Mouse (Mus musculus): ENCODE results near the gene Wdr83os. TPM values are rescaled to one million over a fixed set of nuclear protein-coding genes. Genes with fewer than 3 reads are reported as not detected.
"Not testable (repeated sequence)": the region's sequence is repeated elsewhere in the genome, so short reads cannot be mapped to it uniquely, and the experiment has no call there.

The Wdr83os gene
- total RNA-seq, 2 experiments from 2014 or later = 57.7 to 69.0 TPM

DNA sequence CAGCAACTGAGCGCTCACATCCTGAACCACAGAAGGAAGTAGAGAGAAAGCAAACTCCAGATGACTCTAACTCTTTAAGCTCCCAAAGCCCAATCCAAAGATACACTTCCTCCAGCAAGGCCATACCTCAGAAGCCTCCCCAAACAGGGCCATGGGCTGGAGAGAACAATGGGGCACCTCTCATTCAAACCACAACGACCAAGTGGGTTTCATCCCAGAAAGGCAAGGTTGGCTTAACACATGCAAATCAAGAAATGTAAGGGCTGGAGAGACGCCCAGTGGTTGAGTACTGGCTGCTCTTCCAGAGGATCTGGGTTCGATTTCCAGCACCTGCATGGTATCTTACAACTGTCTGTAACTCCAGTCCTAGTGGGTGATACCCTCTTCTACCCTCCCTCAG, 35.0 kb downstream of the Wdr83os start:
- DNase-seq (ENCODE audit: extremely low spot score in 1 of 2, low spot score in 1 of 2) = no peak

DNA sequence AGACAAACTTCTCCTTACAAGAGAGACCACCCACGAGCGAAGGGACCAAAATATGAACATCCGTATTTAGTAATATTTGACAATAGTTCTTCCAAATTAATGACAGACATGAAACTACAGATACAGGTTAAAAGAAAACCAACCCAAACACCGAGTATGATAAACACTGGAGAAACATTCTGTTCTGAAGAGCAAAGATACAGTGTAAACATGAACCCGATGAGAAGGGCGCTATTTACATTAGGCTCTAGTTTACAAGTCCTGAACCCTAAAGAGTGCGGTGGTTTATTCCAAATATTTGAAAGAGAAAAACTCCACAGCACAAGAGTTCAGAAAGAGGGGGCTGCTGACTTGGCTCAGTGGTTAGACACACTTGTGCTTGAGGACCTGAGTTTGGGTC, 36.4 kb downstream of the Wdr83os start:
- no peak for DNase-seq (ENCODE audit: extremely low spot score in 1 of 2, low spot score in 1 of 2)

DNA sequence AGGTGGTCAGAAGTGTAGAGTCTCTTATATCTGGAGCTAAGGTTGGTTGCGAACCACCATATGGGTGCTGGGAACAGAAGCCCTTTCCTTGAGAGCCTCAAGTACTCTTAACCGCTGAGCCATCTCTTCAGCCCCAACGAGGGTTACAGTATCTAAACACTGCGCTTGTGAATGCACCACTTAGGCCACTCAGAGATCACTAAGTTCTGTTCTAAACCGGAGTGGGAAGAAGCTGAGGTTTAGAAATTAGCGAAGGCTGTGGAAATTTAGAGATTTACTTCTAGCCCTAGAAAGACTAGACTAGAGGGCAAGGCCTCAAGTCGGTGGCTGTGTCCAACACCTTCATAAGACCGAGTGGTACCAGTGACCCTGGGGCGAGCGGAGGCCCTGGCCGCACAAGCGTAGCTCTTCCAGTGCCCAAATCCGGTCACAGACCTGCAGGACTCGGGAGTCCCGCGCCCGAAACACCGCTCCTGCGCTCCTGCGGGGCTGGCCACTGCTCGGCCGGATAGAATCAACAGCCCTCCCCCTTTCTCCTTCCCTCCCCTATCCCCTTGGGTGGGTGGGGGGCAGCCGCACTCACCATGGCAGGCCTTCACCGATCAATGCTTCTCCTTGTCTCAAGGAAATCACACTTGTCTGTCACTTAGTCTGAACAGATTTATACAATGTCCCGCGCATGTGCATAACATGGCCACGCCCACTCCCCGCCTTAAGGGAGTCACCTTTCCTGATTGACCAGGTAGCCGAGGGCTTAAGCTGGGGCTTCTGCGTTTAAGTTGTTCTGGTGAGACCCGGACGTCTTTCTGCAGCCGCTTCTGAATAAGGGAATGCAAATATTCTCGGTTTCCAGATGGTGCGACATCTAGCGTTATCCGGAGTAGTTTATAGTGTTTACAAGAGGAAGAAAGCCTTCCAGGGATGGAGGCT, 38.8 kb downstream of the Wdr83os start:
- peak; percentile 56 to 71 for DNase-seq (ENCODE audit: extremely low spot score in 1 of 2, low spot score in 1 of 2)

DNA sequence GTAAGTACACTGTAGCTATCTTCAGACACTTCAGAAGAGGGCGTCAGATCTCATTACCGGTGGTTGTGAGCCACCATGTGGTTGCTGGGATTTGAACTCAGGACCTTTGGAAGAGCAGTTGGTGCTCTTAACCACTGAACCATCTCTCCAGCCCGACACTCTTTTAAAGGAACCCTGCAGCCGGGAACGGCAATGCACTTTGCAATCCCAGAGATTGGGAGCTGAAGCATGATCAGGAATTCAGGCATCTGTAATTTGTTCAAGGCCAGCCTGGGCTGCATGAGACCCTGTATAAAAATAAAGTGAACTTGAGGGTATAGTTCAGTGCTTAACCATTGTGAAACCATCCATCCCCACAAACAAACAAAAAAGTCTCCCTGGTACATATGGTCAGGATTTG, 39.7 kb downstream of the Wdr83os start:
- not testable (repeated sequence) for DNase-seq (ENCODE audit: extremely low spot score in 1 of 2, low spot score in 1 of 2)

DNA sequence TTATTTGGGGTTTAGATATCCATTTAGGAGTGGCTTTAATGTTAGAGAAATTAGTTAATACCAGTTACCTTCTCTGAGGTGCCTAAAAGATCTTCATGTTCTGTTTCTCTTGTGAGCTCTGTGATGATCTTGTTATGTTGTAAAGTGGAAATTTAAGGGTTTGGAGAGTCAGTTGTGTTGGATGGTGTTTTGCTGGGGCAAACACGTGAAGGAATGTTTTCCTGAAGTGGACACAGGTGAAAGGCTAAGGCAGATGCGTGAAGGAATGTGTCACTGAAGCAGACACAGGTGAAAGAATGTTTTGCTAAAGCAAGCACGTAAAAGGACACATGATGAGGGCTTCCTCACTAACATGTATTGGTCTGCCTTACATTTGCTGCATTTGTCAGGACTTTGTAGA, 42.5 kb downstream of the Wdr83os start, which contains the start of gene Zfp791:
Gene Zfp791 (minus strand): TSS at position 101 of the 400 bp plus-strand sequence.
- no peak for DNase-seq (ENCODE audit: extremely low spot score in 1 of 2, low spot score in 1 of 2)

DNA sequence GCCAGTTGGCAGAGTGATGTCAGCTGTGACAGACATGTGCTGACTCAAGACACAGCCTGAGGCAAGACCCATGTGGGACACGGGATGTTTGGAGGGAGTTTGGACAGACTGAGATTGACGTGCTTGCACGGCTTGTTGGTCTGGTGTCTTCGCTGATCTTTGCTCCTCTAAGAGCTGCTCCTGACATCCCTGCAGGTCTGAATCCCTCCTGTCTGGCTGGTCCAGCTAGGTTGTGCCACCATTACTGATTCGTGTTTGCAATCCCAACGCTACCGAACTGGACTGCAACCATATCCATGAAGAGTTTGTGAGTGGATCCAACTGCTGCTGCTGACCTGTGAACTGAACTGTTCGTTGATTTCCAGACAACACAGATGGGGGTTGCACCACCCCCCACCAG, 43.2 kb downstream of the Wdr83os start:
- DNase-seq (ENCODE audit: extremely low spot score in 1 of 2, low spot score in 1 of 2) = no peak

Small RNAs within 50 kb of the gene (microRNA-seq; reads per million reads assigned to microRNA genes)
- 0 to 0.20 reads per million in 2 experiments for gene Gm23388
- gene Mir7070 = 4.8 to 7.4 reads per million in 2 experiments

Other genes starting within 250 kb of the Wdr83os start
- gene Gadd45gip1, start 249.2 kb upstream of the Wdr83os start, total RNA-seq (2021) = 10 to 100 TPM; 23.7 to 27.3 TPM
- 10 to 100 TPM; 67.0 to 69.7 TPM for gene Rad23a, start 240.1 kb upstream of the Wdr83os start, total RNA-seq (2021)
- gene Calr, start 233.8 kb upstream of the Wdr83os start, total RNA-seq (2021) = 100 to 1,000 TPM; 473 to 552 TPM
- gene Farsa, start 223.8 kb upstream of the Wdr83os start, total RNA-seq (2021) = 10 to 100 TPM; 52.4 to 53.3 TPM
- gene Syce2, start 208.6 kb upstream of the Wdr83os start, total RNA-seq (2021) = 10 to 100 TPM; 16.5 to 18.0 TPM
- gene Gcdh, start 186.8 kb upstream of the Wdr83os start, total RNA-seq (2021) = 10 to 100 TPM; 32.4 to 39.7 TPM
- gene Klf1, start 178.8 kb upstream of the Wdr83os start, total RNA-seq (2021) = under 1 TPM in 1 of 2 experiments, not detected in 1; 0.17 TPM
- gene Dnase2a, start 172.2 kb upstream of the Wdr83os start, total RNA-seq (2021) = 1 to 10 TPM; 3.7 to 4.3 TPM
- 100 to 1,000 TPM in 1 of 2 experiments, 10 to 100 TPM in 1; 75.7 to 100 TPM for gene Mast1, start 143.4 kb upstream of the Wdr83os start, total RNA-seq (2021)
- gene Rtbdn, start 133.7 kb upstream of the Wdr83os start, total RNA-seq (2021) = 1 to 10 TPM in 1 of 2 experiments, under 1 TPM in 1; 0.47 to 1.3 TPM
- gene Gm49661, start 111.3 kb upstream of the Wdr83os start, total RNA-seq (2021) = not detected
- gene Prdx2, start 111.2 kb upstream of the Wdr83os start, total RNA-seq (2021) = 100 to 1,000 TPM; 335 to 353 TPM
- 10 to 100 TPM; 37.1 to 41.5 TPM for gene Rnaseh2a, start 111.0 kb upstream of the Wdr83os start, total RNA-seq (2021)
- 10 to 100 TPM; 67.9 to 68.8 TPM for gene Junb, start 102.0 kb upstream of the Wdr83os start, total RNA-seq (2021)
- gene Hook2, start 90.1 kb upstream of the Wdr83os start, total RNA-seq (2021) = 1 to 10 TPM; 7.6 to 9.3 TPM
- not detected for gene Best2, start 66.2 kb upstream of the Wdr83os start, total RNA-seq (2021)
- gene Asna1, start 55.5 kb upstream of the Wdr83os start, total RNA-seq (2021) = 100 to 1,000 TPM; 116 to 128 TPM
- 100 to 1,000 TPM; 130 to 144 TPM for gene Trir, start 53.9 kb upstream of the Wdr83os start, total RNA-seq (2021)
- 100 to 1,000 TPM; 145 to 159 TPM for gene Tnpo2, start 43.8 kb upstream of the Wdr83os start, total RNA-seq (2021)
- 10 to 100 TPM; 19.7 to 27.8 TPM for gene Fbxw9, start 20.7 kb upstream of the Wdr83os start, total RNA-seq (2021)
- gene Gm5741, start 12.8 kb upstream of the Wdr83os start, total RNA-seq (2021) = not detected
- 10 to 100 TPM; 57.7 to 62.0 TPM for gene Dhps, start 9.0 kb upstream of the Wdr83os start, total RNA-seq (2021)
- 10 to 100 TPM; 28.7 to 32.3 TPM for gene Wdr83, start 566 bp downstream of the Wdr83os start, total RNA-seq (2021)
- gene Man2b1, start 2.5 kb downstream of the Wdr83os start, total RNA-seq (2021) = 10 to 100 TPM; 36.1 to 41.8 TPM
- 1 to 10 TPM; 7.0 to 7.1 TPM for gene Zfp791, start 42.4 kb downstream of the Wdr83os start, total RNA-seq (2021)
- not detected for gene Cks1brt, start 71.2 kb downstream of the Wdr83os start, total RNA-seq (2021)
- gene Olfr371, start 145.2 kb downstream of the Wdr83os start, total RNA-seq (2021) = not detected
- 10 to 100 TPM; 30.7 to 32.9 TPM for gene Orc6, start 218.9 kb downstream of the Wdr83os start, total RNA-seq (2021)
- 100 to 1,000 TPM; 127 to 138 TPM for gene Vps35, start 219.1 kb downstream of the Wdr83os start, total RNA-seq (2021)

Measured in layer of hippocampus, postnatal 25 days (tissue).